8 mouse cellular contexts compared by ENCODE assay signal in genomic region chr17:5752322-5752715, GRCm38 (mm10).
DNase-seq lines count a peak whose midpoint lies in the region; ATAC-seq and TF ChIP-seq lines count a peak whose summit lies in the region.
"Had no signal": no experiment of that assay in that cellular context is flagged by ENCODE, and none has a peak within 500 bp of the region (broad histone marks: within the 10 kb centered on the region; RNA-seq: fewer than 3 reads in every experiment).

No protein-coding gene starts in this region.

- H3K4me1 ChIP-seq in lung, embryonic 16.5 days (replicated peaks; ENCODE audit: control insufficient read depth, insufficient read depth, low read length): peaks cover 9% of the 10 kb centered on the region
- H3K4me1 ChIP-seq in forebrain, postnatal 0 days (ENCODE audit: insufficient read depth): 0 out of 2 replicates have a peak, but pooled peaks cover 4% of the 10 kb centered on the region
- peaks cover 5% of the 10 kb centered on the region; the same call in 1 of the 2 replicates for H3K4me1 ChIP-seq in limb, embryonic 14.5 days (ENCODE audit: control insufficient read depth, insufficient read depth, low read length)
- 0 out of 2 replicates have a peak, but pooled peaks cover 7% of the 10 kb centered on the region for H3K4me1 ChIP-seq in stomach, embryonic 16.5 days (ENCODE audit: control insufficient read depth, insufficient read depth, low read length)

- H3K9ac ChIP-seq in lung, embryonic 16.5 days (ENCODE audit: low read length): peak overlapping the region; percentile 66
- no peak overlapping the region; the same call in 1 of the 2 replicates for H3K9ac ChIP-seq in forebrain, postnatal 0 days
- peak overlapping the region; percentile 54 for H3K9ac ChIP-seq in limb, embryonic 14.5 days (ENCODE audit: low read depth, low read length, severe bottlenecking)
- H3K9ac ChIP-seq in stomach, embryonic 16.5 days (ENCODE audit: low read length): peak overlapping the region; percentile 64; the same call in 1 of the 2 replicates

- H3K36me3 ChIP-seq in lung, embryonic 16.5 days (ENCODE audit: control insufficient read depth, insufficient read depth, low read length): no peaks in the 10 kb centered on the region
- no peaks in the 10 kb centered on the region for H3K36me3 ChIP-seq in forebrain, postnatal 0 days (ENCODE audit: insufficient read depth)
- no peaks in the 10 kb centered on the region for H3K36me3 ChIP-seq in limb, embryonic 14.5 days (ENCODE audit: control insufficient read depth, insufficient read depth, low read length)
- H3K36me3 ChIP-seq in stomach, embryonic 16.5 days (ENCODE audit: control insufficient read depth, insufficient read depth, low read length): no peaks in the 10 kb centered on the region

- intact Hi-C loops in left cerebral cortex, postnatal 25 days (cut with DNase I): no loop called here

- peak overlapping the region; percentile 79; the same call in 1 of the 2 replicates for H3K4me2 ChIP-seq in lung, embryonic 16.5 days (ENCODE audit: low read depth, low read length)
- peak overlapping the region; percentile 62 for H3K4me2 ChIP-seq in forebrain, postnatal 0 days (ENCODE audit: low read depth)
- peak overlapping the region; percentile 80 for H3K4me2 ChIP-seq in limb, embryonic 14.5 days (replicated peaks; ENCODE audit: low read depth, low read length, severe bottlenecking)
- H3K4me2 ChIP-seq in stomach, embryonic 16.5 days (ENCODE audit: low read depth, low read length): peak overlapping the region; percentile 67

- TF ChIP-seq CTCF in forebrain, postnatal 0 days (IDR thresholded peaks at IDR 0.05; ENCODE audit: low read depth): peak; percentile 27; the same call in 1 of the 2 replicates

- H3K4me3 ChIP-seq in lung, embryonic 16.5 days (ENCODE audit: low read length): peak overlapping the region; percentile 52
- H3K4me3 ChIP-seq in forebrain, postnatal 0 days (ENCODE audit: low read depth, low read length): peak overlapping the region; percentile 32; the same call in 1 of the 2 replicates
- peak overlapping the region; percentile 46 for H3K4me3 ChIP-seq in limb, embryonic 14.5 days (replicated peaks; ENCODE audit: low read length)
- peak overlapping the region; percentile 48 for H3K4me3 ChIP-seq in stomach, embryonic 16.5 days (replicated peaks; ENCODE audit: low read length)

- no peak overlapping the region for H3K27ac ChIP-seq in lung, embryonic 16.5 days (ENCODE audit: low read length)
- no peak overlapping the region for H3K27ac ChIP-seq in forebrain, postnatal 0 days (ENCODE audit: low read depth, low read length)
- no peak overlapping the region for H3K27ac ChIP-seq in limb, embryonic 14.5 days (replicated peaks; ENCODE audit: low read depth, low read length)
- no peak overlapping the region for H3K27ac ChIP-seq in stomach, embryonic 16.5 days (ENCODE audit: low read length)

- TF ChIP-seq POLR2A in limb, embryonic 14.5 days (IDR thresholded peaks at IDR 0.05; ENCODE audit: borderline replicate concordance, extremely low read depth, insufficient read depth, insufficient read length): no peak

- no peaks in the 10 kb centered on the region for H3K9me3 ChIP-seq in lung, embryonic 16.5 days (ENCODE audit: control insufficient read depth, low read length)
- no peaks in the 10 kb centered on the region for H3K9me3 ChIP-seq in forebrain, postnatal 0 days (ENCODE audit: low read length)
- H3K9me3 ChIP-seq in limb, embryonic 14.5 days (ENCODE audit: control insufficient read depth, low read length): no peaks in the 10 kb centered on the region
- H3K9me3 ChIP-seq in stomach, embryonic 16.5 days (replicated peaks; ENCODE audit: control insufficient read depth, low read length): no peaks in the 10 kb centered on the region
- H3K9me3 ChIP-seq: megakaryocyte, embryonic 14.5 days had no signal

- 44% methylated on average over 2 of the region's 2 CpGs for WGBS in lung, embryonic 16.5 days
- 26% methylated on average over 2 of the region's 2 CpGs for WGBS in forebrain, postnatal 0 days
- WGBS in limb, embryonic 14.5 days: 26% methylated on average over 2 of the region's 2 CpGs
- WGBS in stomach, embryonic 16.5 days: 47% methylated on average over 2 of the region's 2 CpGs

- ATAC-seq in lung, embryonic 16.5 days (ENCODE audit: low read depth): no peak
- ATAC-seq in forebrain, postnatal 0 days: peak; percentile 57; the same call in 1 of the 2 replicates
- ATAC-seq in limb, embryonic 14.5 days (ENCODE audit: low FRiP score, low read depth): no peak
- no peak for ATAC-seq in stomach, embryonic 16.5 days (ENCODE audit: insufficient read depth, low FRiP score)

- no peaks in the 10 kb centered on the region for H3K27me3 ChIP-seq in lung, embryonic 16.5 days (ENCODE audit: control insufficient read depth, insufficient read depth, low read depth, low read length)
- H3K27me3 ChIP-seq in forebrain, postnatal 0 days (ENCODE audit: insufficient read depth, low read length): no peaks in the 10 kb centered on the region
- H3K27me3 ChIP-seq in limb, embryonic 14.5 days (ENCODE audit: control insufficient read depth, insufficient read depth, low read length): no peaks in the 10 kb centered on the region; the same call in 1 of the 2 replicates
- H3K27me3 ChIP-seq in stomach, embryonic 16.5 days (ENCODE audit: control insufficient read depth, insufficient read depth, low read length): no peaks in the 10 kb centered on the region

- DNase-seq in lung, adult 18-20 months: no peak
- DNase-seq in forebrain, postnatal 0 days: peak; percentile 10
- no peak for DNase-seq in limb, embryonic 14.5 days (ENCODE audit: low spot score)
- DNase-seq in c-Kit-positive CD71-positive TER-119-positive erythroid progenitor cells, embryonic 14.5 days (ENCODE audit: low spot score): no peak
- no peak for DNase-seq in left cerebral cortex, postnatal 25 days (ENCODE audit: low spot score in 2 of 2)
